9 mouse cellular contexts compared by ENCODE assay signal in the genomic region with DNA sequence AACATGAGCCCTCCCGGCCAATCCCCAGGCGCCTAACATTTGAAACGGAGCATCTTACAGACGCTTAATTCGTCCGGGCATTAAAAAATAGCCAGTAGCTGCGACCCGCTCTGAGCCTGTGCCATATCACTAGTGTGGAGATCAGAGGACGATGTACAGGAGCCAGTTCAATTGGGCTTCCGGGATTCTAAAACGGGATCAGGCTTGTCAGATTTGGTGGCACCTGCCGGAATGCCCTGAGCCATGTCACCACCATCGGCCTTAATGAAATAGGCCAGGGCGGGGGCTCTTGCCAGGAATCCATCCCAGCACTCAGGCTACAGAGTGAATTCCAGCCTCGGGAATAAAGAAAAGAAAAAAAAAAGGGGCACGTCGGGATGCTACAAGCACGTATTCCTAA. TPM values are rescaled to one million over a fixed set of nuclear protein-coding genes. Genes with fewer than 3 reads are reported as not detected.
A peak's percentile ranks its signal among the peaks of the same experiment; 100 is the strongest.
DNase-seq lines count a peak whose midpoint lies in the region; ATAC-seq and TF ChIP-seq lines count a peak whose summit lies in the region.
"Had no signal": no experiment of that assay in that cellular context is flagged by ENCODE, and none has a peak within 500 bp of the region (broad histone marks: within the 10 kb centered on the region; RNA-seq: fewer than 3 reads in every experiment).

No protein-coding gene starts in this region.

- no peaks in the 10 kb centered on the region for H3K36me3 ChIP-seq in heart, embryonic 10.5 days
- no peaks in the 10 kb centered on the region for H3K36me3 ChIP-seq in ES-E14 (ENCODE audit: control insufficient read depth, insufficient read depth, low read length, poor library complexity, severe bottlenecking)
- no peaks in the 10 kb centered on the region for H3K36me3 ChIP-seq in forebrain, embryonic 12.5 days (replicated peaks)
- no peaks in the 10 kb centered on the region for H3K36me3 ChIP-seq in limb, embryonic 10.5 days
- H3K36me3 ChIP-seq in neural tube, embryonic 13.5 days: no peaks in the 10 kb centered on the region
- H3K36me3 ChIP-seq: G1E had no signal

- in situ Hi-C loops in ES-E14 (cut with MboI; ENCODE audit: low sequenced_read_pairs in 2 of 2, unreplicated experiment in 2 of 2): no loop called here

- ATAC-seq in forebrain, embryonic 12.5 days (ENCODE audit: low FRiP score): peak; percentile 23
- ATAC-seq in neural tube, embryonic 13.5 days (ENCODE audit: low read depth): peak; percentile 11; the same call in 1 of the 2 replicates
- ATAC-seq in erythroid progenitor cell, adult 5-6 weeks (replicated peaks; ENCODE audit: low FRiP score, poor library complexity, severe bottlenecking): no peak

- 30% methylated on average over 18 of the region's 18 CpGs for WGBS in heart, embryonic 10.5 days
- WGBS in forebrain, embryonic 12.5 days: 28% methylated on average over 18 of the region's 18 CpGs
- WGBS in limb, embryonic 10.5 days: 49% methylated on average over 18 of the region's 18 CpGs
- WGBS in neural tube, embryonic 13.5 days: 19% methylated on average over 18 of the region's 18 CpGs

- peak overlapping the region; percentile 95 for H3K27ac ChIP-seq in heart, embryonic 10.5 days
- no peak overlapping the region for H3K27ac ChIP-seq in ES-E14 (ENCODE audit: insufficient read depth, low read depth, low read length, poor library complexity, severe bottlenecking)
- H3K27ac ChIP-seq in forebrain, embryonic 12.5 days: peak overlapping the region; percentile 99
- H3K27ac ChIP-seq in limb, embryonic 10.5 days: peak overlapping the region; percentile 97
- H3K27ac ChIP-seq in neural tube, embryonic 13.5 days (replicated peaks): peak overlapping the region; percentile 99

- peak overlapping the region; percentile 59 for H3K4me2 ChIP-seq in forebrain, embryonic 12.5 days
- peak overlapping the region; percentile 70 for H3K4me2 ChIP-seq in neural tube, embryonic 13.5 days

- H3K27me3 ChIP-seq in heart, embryonic 10.5 days (ENCODE audit: insufficient read depth, poor library complexity, severe bottlenecking): no peaks in the 10 kb centered on the region
- H3K27me3 ChIP-seq in forebrain, embryonic 12.5 days: no peaks in the 10 kb centered on the region
- H3K27me3 ChIP-seq in limb, embryonic 10.5 days (ENCODE audit: low read depth, poor library complexity, severe bottlenecking): peaks cover 8% of the 10 kb centered on the region; the same call in 1 of the 2 replicates
- no peaks in the 10 kb centered on the region for H3K27me3 ChIP-seq in neural tube, embryonic 13.5 days

- H3K9me3 ChIP-seq in heart, embryonic 10.5 days: no peaks in the 10 kb centered on the region
- H3K9me3 ChIP-seq in ES-E14 (ENCODE audit: control insufficient read depth, insufficient read depth, low read depth, low read length): no peaks in the 10 kb centered on the region
- H3K9me3 ChIP-seq in forebrain, embryonic 12.5 days: no peaks in the 10 kb centered on the region
- H3K9me3 ChIP-seq in limb, embryonic 10.5 days (replicated peaks): no peaks in the 10 kb centered on the region
- no peaks in the 10 kb centered on the region for H3K9me3 ChIP-seq in neural tube, embryonic 13.5 days
- H3K9me3 ChIP-seq: G1E had no signal

- H3K4me3 ChIP-seq in heart, embryonic 10.5 days: peak overlapping the region; percentile 59
- H3K4me3 ChIP-seq in ES-E14 (ENCODE audit: insufficient read depth in 1 of 2, low read depth in 1 of 2, low read length in 2 of 2, poor library complexity in 1 of 2, severe bottlenecking in 1 of 2): peak overlapping the region; percentile 44 to 62
- H3K4me3 ChIP-seq in forebrain, embryonic 12.5 days (replicated peaks): peak overlapping the region; percentile 36
- peak overlapping the region; percentile 50 for H3K4me3 ChIP-seq in limb, embryonic 10.5 days
- peak overlapping the region; percentile 40 for H3K4me3 ChIP-seq in neural tube, embryonic 13.5 days

- peak overlapping the region; percentile 18; the same call in 1 of the 2 replicates for H3K9ac ChIP-seq in ES-E14 (ENCODE audit: insufficient read depth, low read depth, low read length, poor library complexity, severe bottlenecking)
- H3K9ac ChIP-seq in forebrain, embryonic 12.5 days: peak overlapping the region; percentile 74
- H3K9ac ChIP-seq in neural tube, embryonic 13.5 days: peak overlapping the region; percentile 83

- H3K4me1 ChIP-seq in heart, embryonic 10.5 days: peaks cover 13% of the 10 kb centered on the region
- peaks cover 0 to 10% of the 10 kb centered on the region in 2 experiments; a peak in 1 of 4 replicates for H3K4me1 ChIP-seq in ES-E14 (ENCODE audit: control insufficient read depth in 2 of 2, insufficient read depth in 2 of 2, low read length in 2 of 2, poor library complexity in 1 of 2)
- H3K4me1 ChIP-seq in forebrain, embryonic 12.5 days: peaks cover 12% of the 10 kb centered on the region
- peaks cover 28% of the 10 kb centered on the region for H3K4me1 ChIP-seq in limb, embryonic 10.5 days
- H3K4me1 ChIP-seq in neural tube, embryonic 13.5 days (replicated peaks): peaks cover 32% of the 10 kb centered on the region

- no peak for DNase-seq in heart, embryonic 10.5 days (ENCODE audit: low spot score)
- DNase-seq in heart, adult 9 months (ENCODE audit: low spot score in 2 of 2): no peak
- DNase-seq in ES-E14 (ENCODE audit: low read depth, low spot score): no peak
- DNase-seq in limb, embryonic 10.5 days (ENCODE audit: low spot score): peak; percentile 60
- no peak for DNase-seq in left cerebral cortex, adult 9 months (ENCODE audit: low spot score in 2 of 2)

TF ChIP-seq in ES-E14, 5 proteins besides CTCF, POLR2A, EP300 and RAD21:
- TF ChIP-seq CHD2 (IDR thresholded peaks at IDR 0.05; ENCODE audit: low read depth, low read length) (no peak), MAFK (IDR thresholded peaks at IDR 0.05; ENCODE audit: insufficient read depth, low read depth, low read length) (no peak), ZNF384 (IDR thresholded peaks at IDR 0.05; ENCODE audit: low read depth, low read length) (no peak), ZC3H11A (IDR thresholded peaks at IDR 0.05; ENCODE audit: borderline replicate concordance, low read depth, low read length) (no peak), HCFC1 (IDR thresholded peaks at IDR 0.05; ENCODE audit: borderline replicate concordance, insufficient read depth, low read length) (no peak)

RNA-seq across cellular contexts. Expression of gene Epcam, which starts 23.0 kb away (rescaled TPM):
- 7.4 and 33.9 TPM in 2 replicates for polyA plus RNA-seq in heart, embryonic 10.5 days (2016; fragmentation: Nextera tagmentation; extraction: Ambion mirVana)
- 170 and 405 TPM in 2 replicates for total RNA-seq in ES-E14 (2012; rRNA removed)
- polyA plus RNA-seq in forebrain, embryonic 12.5 days (2016; fragmentation: Nextera tagmentation; extraction: Ambion mirVana): 20.5 and 25.8 TPM in 2 replicates
- 48.6 and 54.2 TPM in 2 replicates for polyA plus RNA-seq in limb, embryonic 10.5 days (2016; fragmentation: Nextera tagmentation; extraction: Ambion mirVana)
- polyA plus RNA-seq in neural tube, embryonic 13.5 days (2015; fragmentation: Nextera tagmentation; extraction: Ambion mirVana): 3.0 and 6.9 TPM in 2 replicates
- total RNA-seq in erythroid progenitor cell, adult 5-6 weeks (2015; ENCODE audit: low replicate concordance): 5.9 TPM in 1 of 2 replicates, not detected in the other
- total RNA-seq in erythroid progenitor cell, adult 5-6 weeks (2017; ENCODE audit: low replicate concordance): not detected in 2 replicates
- total RNA-seq: G1E had no signal
- polyA plus RNA-seq: G1E had no signal

RNA-seq across cellular contexts. Expression of gene Msh2, which starts 59.3 kb away (rescaled TPM):
- polyA plus RNA-seq in heart, embryonic 10.5 days (2016; fragmentation: Nextera tagmentation; extraction: Ambion mirVana): 63.8 and 75.1 TPM in 2 replicates
- total RNA-seq in ES-E14 (2012; rRNA removed): 102 and 120 TPM in 2 replicates
- polyA plus RNA-seq in forebrain, embryonic 12.5 days (2016; fragmentation: Nextera tagmentation; extraction: Ambion mirVana): 116 and 125 TPM in 2 replicates
- 120 and 130 TPM in 2 replicates for polyA plus RNA-seq in limb, embryonic 10.5 days (2016; fragmentation: Nextera tagmentation; extraction: Ambion mirVana)
- 62.0 and 71.8 TPM in 2 replicates for polyA plus RNA-seq in neural tube, embryonic 13.5 days (2015; fragmentation: Nextera tagmentation; extraction: Ambion mirVana)
- 15.9 and 16.3 TPM in 2 replicates for total RNA-seq in erythroid progenitor cell, adult 5-6 weeks (2015; ENCODE audit: low replicate concordance)
- total RNA-seq in erythroid progenitor cell, adult 5-6 weeks (2017; ENCODE audit: low replicate concordance): 13.0 and 18.5 TPM in 2 replicates

Comparison
In these comparisons a context has a peak if more than half of its experiments do, and no peak if none do; other contexts are left out.
1. H3K9ac ChIP-seq: peak in every context shown above with its lines; median percentile 83 in neural tube, embryonic 13.5 days; 74 in forebrain, embryonic 12.5 days; 18 in ES-E14.